Comparison of ENCODE assay signal across 17 mouse cellular contexts in the genomic region with DNA sequence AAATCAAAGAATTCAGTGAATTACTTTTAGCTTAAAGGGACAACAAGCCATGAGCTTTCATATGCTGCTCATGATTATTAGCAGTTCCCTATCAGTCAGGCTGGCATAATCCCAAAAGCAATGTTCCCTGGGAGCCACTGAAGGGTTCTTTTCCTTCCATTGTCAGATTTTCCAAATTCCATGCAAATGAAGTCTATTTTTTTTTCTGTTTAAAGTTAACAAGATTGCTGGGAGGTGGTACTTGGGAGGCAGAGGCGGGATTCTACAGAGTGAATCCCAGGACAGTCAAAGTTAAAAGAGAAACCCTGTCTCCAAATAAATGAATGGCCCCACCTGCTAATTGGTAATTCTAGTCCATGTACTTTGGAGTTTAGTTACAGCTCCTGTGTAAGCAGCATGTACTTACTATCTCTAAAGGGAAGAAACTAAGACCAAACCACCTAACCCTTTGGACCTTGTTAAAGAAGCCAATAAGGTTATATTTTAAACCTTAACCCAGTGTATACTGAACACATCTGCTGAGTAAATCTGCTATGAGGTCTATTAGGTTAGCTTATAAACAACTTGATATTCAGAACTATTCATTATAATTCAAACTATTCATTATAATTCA. TPM values are rescaled to one million over a fixed set of nuclear protein-coding genes. Genes with fewer than 3 reads are reported as not detected.
DNase-seq lines count a peak whose midpoint lies in the region; ATAC-seq and TF ChIP-seq lines count a peak whose summit lies in the region.
"Had no signal": no experiment of that assay in that cellular context is flagged by ENCODE, and none has a peak within 500 bp of the region (broad histone marks: within the 10 kb centered on the region; RNA-seq: fewer than 3 reads in every experiment).

No protein-coding gene starts in this region.

- peaks cover 63% of the 10 kb centered on the region for H3K36me3 ChIP-seq in kidney, embryonic 14.5 days (ENCODE audit: control insufficient read depth, insufficient read depth, low read length)
- peaks cover 10% of the 10 kb centered on the region for H3K36me3 ChIP-seq in intestine, postnatal 0 days (ENCODE audit: control insufficient read depth, insufficient read depth)

- no peak for TF ChIP-seq CTCF in intestine, postnatal 0 days (IDR thresholded peaks at IDR 0.05; ENCODE audit: low read depth)

- H3K9me3 ChIP-seq in kidney, embryonic 14.5 days (ENCODE audit: control insufficient read depth, low read length): no peaks in the 10 kb centered on the region
- H3K9me3 ChIP-seq in intestine, postnatal 0 days (ENCODE audit: control insufficient read depth): no peaks in the 10 kb centered on the region
- H3K9me3 ChIP-seq: embryonic facial prominence, embryonic 15.5 days; forebrain, embryonic 12.5 days; hindbrain, embryonic 15.5 days; midbrain, embryonic 10.5 days; stomach, embryonic 15.5 days had no signal

- no peak for ATAC-seq in kidney, embryonic 14.5 days (ENCODE audit: low FRiP score, low TSS enrichment)
- peak; percentile 84 for ATAC-seq in intestine, postnatal 0 days
- ATAC-seq: Patski had no signal

- no peaks in the 10 kb centered on the region for H3K4me1 ChIP-seq in kidney, embryonic 14.5 days (ENCODE audit: control insufficient read depth, insufficient read depth, low read length)
- no peaks in the 10 kb centered on the region; the same call in 1 of the 2 replicates for H3K4me1 ChIP-seq in intestine, postnatal 0 days (replicated peaks; ENCODE audit: control insufficient read depth, insufficient read depth, low read length)
- H3K4me1 ChIP-seq: embryonic facial prominence, embryonic 15.5 days; hindbrain, embryonic 15.5 days; midbrain, embryonic 10.5 days; stomach, embryonic 15.5 days had no signal

- no peak overlapping the region for H3K27ac ChIP-seq in kidney, embryonic 14.5 days (ENCODE audit: low read depth, low read length)
- peak overlapping the region; percentile 3; the same call in 1 of the 2 replicates for H3K27ac ChIP-seq in intestine, postnatal 0 days (ENCODE audit: low read depth, low read length)
- H3K27ac ChIP-seq: embryonic facial prominence, embryonic 15.5 days; forebrain, embryonic 12.5 days; hindbrain, embryonic 15.5 days; midbrain, embryonic 10.5 days; stomach, embryonic 15.5 days had no signal

- no peak overlapping the region for H3K4me2 ChIP-seq in kidney, embryonic 14.5 days (replicated peaks; ENCODE audit: low read depth, low read length)
- 0 out of 2 replicates have a peak overlapping the region, but pooled peaks have one; percentile 4 for H3K4me2 ChIP-seq in intestine, postnatal 0 days (replicated peaks; ENCODE audit: low read depth)
- H3K4me2 ChIP-seq: embryonic facial prominence, embryonic 15.5 days; forebrain, embryonic 12.5 days; hindbrain, embryonic 15.5 days; lung, embryonic 14.5 days; stomach, embryonic 15.5 days had no signal

- H3K9ac ChIP-seq in kidney, embryonic 14.5 days (ENCODE audit: low read depth, low read length): no peak overlapping the region
- H3K9ac ChIP-seq in intestine, postnatal 0 days (ENCODE audit: low read depth, low read length): no peak overlapping the region
- H3K9ac ChIP-seq: embryonic facial prominence, embryonic 15.5 days; forebrain, embryonic 12.5 days; hindbrain, embryonic 15.5 days; lung, embryonic 14.5 days; stomach, embryonic 15.5 days had no signal

- peak; percentile 52 to 76 for DNase-seq in kidney, adult 8-10 months
- DNase-seq in Muller cell, postnatal 12 days (ENCODE audit: inconsistent ontology term): peak; percentile 14
- peak; percentile 31 for DNase-seq in lung, postnatal 25 days (ENCODE audit: low spot score)
- DNase-seq in right cerebral cortex, postnatal 10 days (ENCODE audit: low spot score in 2 of 2): no peak
- DNase-seq in left cerebral cortex, adult 9 months (ENCODE audit: low spot score in 2 of 2): no peak
- DNase-seq: cerebellum, adult 2 months; heart, postnatal 14 days; lung, embryonic 14.5 days; spleen, adult 18-20 months had no signal

- H3K27me3 ChIP-seq in kidney, embryonic 14.5 days (ENCODE audit: control insufficient read depth, insufficient read depth, low read length): no peaks in the 10 kb centered on the region
- no peaks in the 10 kb centered on the region for H3K27me3 ChIP-seq in intestine, postnatal 0 days (replicated peaks; ENCODE audit: control insufficient read depth, insufficient read depth, low read length)
- H3K27me3 ChIP-seq: embryonic facial prominence, embryonic 15.5 days; forebrain, embryonic 12.5 days; hindbrain, embryonic 15.5 days; Patski; stomach, embryonic 15.5 days had no signal

- no peak overlapping the region for H3K4me3 ChIP-seq in kidney, embryonic 14.5 days (ENCODE audit: low read length)
- H3K4me3 ChIP-seq in intestine, postnatal 0 days (ENCODE audit: low read depth, low read length): no peak overlapping the region
- H3K4me3 ChIP-seq: embryonic facial prominence, embryonic 15.5 days; forebrain, embryonic 12.5 days; hindbrain, embryonic 15.5 days; midbrain, embryonic 10.5 days; stomach, embryonic 15.5 days had no signal

- WGBS in kidney, embryonic 14.5 days: 90% methylated on average over 1 of the region's 1 CpGs
- 44% methylated on average over 1 of the region's 1 CpGs for WGBS in intestine, postnatal 0 days

RNA-seq across cellular contexts. Expression of gene Fam8a1, which starts 26.1 kb away (rescaled TPM):
- polyA plus RNA-seq in kidney, embryonic 14.5 days (2014; fragmentation: Nextera tagmentation; extraction: Ambion mirVana): 8.7 and 13.5 TPM in 2 replicates
- 14.9 and 15.9 TPM in 2 replicates for polyA plus RNA-seq in intestine, postnatal 0 days (2015; fragmentation: Nextera tagmentation; extraction: Ambion mirVana)

RNA-seq across cellular contexts. Expression of gene Nup153, which starts 32.3 kb away (rescaled TPM):
- 37.2 and 47.2 TPM in 2 replicates for polyA plus RNA-seq in kidney, embryonic 14.5 days (2014; fragmentation: Nextera tagmentation; extraction: Ambion mirVana)
- 6.5 and 8.3 TPM in 2 replicates for polyA plus RNA-seq in intestine, postnatal 0 days (2015; fragmentation: Nextera tagmentation; extraction: Ambion mirVana)

Comparison
In these comparisons a context has a peak if more than half of its experiments do, and no peak if none do; other contexts are left out.
1. DNase-seq: peak in kidney, adult 8-10 months (2 of 2), Muller cell, postnatal 12 days (single experiment) and lung, postnatal 25 days (single experiment); none in right cerebral cortex, postnatal 10 days (0 of 2) and left cerebral cortex, adult 9 months (0 of 2).